Mouse (Mus musculus) kidney, adult 18-20 months (tissue): ENCODE data around the gene Mia.

Source experiments
- DNase-seq: peaks from one replicate; pipeline ENCODE4 v3.0.0; 2021

Mia gene

DNA sequence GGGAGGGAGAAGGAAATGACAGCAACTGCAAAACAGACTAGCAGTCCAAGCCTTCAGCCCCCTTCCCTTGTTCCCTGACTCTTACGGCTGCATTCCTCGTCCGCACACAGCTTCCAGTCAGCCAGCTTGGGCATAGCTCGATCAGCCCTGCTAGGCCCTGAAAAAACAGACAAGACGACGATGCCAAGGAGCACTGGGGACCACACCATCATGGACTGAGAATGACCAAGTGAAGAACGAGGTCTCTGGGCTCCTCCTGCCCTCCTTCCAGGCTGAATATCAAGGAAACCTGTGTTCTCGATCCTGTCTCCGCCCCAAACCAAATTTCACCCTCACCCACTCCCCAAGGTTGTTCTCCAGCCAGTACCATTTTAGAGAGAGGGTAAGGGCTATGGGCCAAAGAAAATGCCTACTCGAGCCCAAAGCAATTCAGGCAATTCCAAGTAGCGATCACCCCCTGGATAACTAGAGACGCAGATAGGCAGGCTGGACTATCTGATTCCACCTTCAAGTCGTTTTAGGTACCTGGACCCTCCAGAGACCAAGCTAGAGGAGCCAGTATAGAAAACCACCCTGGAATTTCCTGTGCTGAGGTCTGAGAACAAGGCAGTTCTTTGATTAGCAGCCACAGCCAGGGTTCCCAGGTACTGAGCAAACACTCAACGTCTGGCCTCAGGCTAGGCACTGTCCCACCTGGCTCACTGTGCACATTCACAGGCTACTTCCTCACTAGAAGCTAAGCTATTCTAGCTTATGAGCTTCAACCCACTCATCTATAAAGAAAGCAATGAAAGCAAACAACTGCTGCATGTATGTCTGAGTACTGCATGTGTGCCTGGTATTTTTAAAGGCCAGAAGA is at the start of gene Mia, which contains the start of gene Gm21983:
TSS of gene Mia (minus strand) at position 321 of the 859 bp plus-strand sequence.
TSS of gene Gm21983 (minus strand) at position 250 of the 859 bp plus-strand sequence.
- DNase-seq: no peak

DNA sequence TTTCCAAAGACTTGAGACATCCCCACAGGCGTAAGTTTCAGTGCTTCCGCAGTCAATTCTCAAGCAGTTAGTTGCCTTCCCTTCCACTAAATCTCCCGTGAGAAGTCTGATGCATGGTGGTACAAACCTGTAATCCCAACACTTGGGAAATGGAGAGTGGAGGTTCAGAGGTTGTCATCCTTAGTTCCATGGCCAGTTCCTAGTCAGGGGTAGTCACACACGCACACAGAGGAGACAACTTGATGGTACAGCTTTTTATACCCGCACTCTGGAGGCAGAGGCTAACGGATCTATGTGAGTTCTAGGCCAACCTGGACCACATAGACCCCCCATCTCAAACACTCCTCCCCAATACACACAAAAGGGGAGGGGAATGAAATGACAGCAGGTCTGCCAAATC is 47.9 kb upstream of the Mia start:
- no peak for DNase-seq

DNA sequence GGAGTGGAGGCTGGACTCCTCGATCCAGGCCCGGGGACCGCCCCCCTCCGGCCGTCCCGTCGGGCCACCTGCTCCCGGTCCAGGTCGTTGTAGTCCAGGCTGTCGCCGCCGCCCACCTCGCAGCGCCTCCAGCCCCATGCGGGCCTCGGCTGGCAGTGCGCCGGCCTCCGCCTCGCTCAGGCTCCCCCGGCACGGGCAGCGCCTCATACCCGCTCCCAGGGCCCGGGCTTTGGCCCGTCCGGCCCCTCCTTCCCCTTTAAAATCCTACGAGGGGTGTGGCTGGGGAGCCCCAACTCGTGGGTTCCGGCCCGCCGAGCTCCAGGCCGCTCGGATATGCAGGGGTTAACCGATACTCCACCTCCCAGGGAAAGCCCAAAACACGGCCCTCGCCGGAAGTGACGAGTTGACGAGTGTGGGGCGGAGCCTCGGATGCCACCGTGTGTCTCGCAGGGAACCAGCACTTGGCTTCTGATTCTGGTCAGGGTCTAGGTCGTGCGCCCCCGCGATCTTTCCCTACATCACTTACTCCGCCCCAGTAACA is 47.4 kb upstream of the Mia start, which contains the start of gene Itpkc:
TSS of gene Itpkc (minus strand) at position 381 of the 541 bp plus-strand sequence.
- DNase-seq: peak; percentile 92

DNA sequence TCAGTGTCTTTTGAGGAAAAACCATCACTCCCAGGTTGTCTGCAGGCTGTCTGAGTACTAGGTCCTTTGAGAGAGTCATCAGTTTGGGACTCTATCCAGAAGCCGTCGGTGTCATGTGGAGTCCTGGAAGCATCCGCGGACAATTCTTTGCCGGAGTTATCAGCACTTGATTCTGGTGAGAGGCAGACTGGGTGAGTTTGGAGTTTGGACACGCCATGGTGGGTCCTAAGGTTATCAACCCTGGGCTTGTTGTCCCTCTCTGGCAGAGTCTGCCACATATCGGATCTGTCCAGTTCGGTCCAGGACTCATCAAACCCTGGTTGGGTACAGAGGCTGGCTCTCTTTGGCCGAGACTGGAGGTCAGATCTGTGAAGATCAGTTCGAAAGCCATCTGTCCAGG is 46.7 kb upstream of the Mia start:
- no peak for DNase-seq

DNA sequence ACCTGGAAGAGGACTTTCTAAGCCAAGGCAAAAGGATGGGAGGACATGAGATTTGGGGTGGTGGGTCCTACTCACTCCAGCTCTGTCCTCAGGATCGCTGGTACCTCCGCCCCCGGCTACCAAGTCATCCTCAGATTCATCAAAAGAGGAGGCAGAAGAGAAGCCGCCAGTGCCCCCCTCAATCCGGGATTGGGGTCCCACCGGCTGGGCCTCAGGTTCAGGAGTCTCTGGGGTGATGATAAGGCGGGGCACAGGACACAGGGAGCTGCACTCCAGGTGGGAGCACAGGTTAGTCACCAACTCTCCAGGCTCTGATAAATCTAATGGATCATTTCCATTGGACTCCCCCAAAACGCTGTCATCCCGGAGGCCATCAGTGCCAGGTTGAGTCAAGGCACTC is 46.3 kb upstream of the Mia start:
- DNase-seq: no peak

DNA sequence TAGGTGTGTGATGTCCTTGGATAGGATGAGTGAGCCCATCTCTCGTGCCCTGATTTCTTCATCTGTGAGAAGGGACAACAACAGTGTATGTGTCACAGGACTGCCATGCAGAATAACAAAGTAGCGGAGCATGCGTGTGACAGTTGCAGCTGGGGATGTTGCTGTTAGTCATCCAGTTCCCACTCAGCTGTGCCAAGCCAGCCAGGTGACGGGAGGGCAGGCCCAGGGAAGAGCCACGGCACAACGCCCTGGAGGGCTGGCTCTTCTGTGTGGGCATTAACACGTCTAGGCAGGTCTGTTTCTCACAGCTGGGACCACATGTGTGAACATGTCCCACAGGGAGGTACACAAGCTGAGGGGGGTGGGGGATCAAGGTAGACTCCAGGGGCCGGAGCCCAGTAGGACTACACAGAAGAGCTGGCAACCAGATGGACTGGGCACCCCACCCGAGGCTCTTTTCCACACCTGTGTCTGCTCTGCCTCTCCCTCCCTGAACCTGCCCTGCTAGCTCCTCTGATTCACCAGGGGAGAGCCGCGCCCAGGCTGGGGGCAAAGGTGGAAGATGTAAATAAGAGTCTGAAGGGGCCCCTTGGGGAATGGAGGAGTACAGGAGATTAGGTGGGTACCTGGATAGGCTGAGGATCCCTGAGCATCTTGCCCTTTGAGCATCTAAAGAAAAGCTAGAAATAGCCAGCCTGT is 44.1 kb upstream of the Mia start:
- DNase-seq: no peak

DNA sequence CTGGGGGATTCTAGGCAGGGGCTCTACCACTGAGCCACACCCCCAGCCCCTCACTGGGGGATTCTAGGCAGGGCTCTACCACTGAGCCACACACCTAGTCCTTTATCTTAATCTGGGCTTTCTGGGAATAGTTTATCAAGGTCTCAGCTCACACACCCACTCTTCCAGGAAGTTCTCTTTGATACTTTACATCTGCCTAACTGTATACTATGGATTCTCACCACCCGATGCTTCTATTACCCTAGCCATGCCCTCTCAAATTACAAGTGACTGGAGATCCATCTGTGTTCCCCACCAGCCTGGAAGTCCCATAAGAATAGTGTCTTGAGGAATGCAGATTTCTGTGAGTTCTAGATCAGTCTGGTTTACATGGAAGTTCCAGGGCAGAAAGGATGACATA is 41.6 kb upstream of the Mia start:
- DNase-seq: no peak

DNA sequence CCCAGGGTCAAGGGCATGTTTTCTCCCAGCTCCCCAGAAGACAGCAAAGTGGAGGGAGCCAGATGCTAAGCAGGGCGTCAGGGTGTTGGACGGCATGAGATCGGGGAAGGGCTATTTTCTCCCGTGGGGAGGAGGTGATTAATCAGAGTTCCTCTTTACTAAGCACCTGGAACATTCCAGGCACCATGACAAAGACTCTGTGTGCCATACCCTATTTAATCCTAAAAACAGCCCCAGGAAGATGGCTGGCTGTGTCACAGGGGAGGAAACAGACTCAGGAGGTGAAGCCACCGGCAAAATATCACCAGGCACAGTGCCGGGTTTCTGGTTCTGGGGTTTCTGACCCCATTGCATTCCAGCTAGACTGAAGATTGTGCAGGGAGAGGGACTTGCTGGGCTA is 41.0 kb upstream of the Mia start:
- no peak for DNase-seq

DNA sequence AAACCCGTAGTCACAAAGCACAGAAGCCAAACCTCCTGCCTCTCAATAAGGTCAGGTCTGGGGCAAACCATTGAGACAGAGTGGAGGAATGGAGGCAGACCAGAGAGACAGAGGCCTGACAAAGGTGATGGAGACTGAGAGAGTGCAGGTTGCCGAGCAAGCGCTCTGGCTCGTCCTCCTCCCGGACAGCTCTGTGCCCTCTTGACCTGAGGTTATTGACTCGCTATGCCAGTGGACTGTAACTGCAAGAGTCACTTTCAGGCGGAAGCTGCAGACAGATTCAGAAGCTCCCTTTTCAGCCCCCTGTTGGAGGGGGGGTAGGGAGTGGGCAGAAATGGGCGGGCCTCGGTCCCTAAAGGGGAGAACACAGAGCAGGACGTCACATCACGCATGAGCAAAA is 39.0 kb upstream of the Mia start:
- no peak for DNase-seq

DNA sequence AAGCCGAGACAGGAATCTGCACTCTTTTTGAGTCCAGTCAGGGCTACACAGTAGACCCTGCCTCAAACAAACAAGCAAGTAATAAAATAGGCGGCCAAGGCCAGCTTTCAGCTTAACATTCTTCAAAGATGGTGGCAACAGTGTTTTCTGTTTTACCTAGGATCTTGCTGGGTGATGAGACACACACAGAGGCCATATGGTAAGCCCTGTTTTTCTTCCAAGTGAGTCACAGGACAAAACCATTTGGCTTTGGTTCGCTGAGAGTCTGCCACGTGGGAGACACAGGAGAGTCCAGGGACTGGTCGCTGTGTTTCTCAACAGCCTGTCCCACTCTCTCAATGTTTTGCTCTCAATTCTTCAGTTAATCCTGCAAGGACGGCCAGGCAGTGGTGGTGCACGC is 37.6 kb upstream of the Mia start:
- DNase-seq: no peak

DNA sequence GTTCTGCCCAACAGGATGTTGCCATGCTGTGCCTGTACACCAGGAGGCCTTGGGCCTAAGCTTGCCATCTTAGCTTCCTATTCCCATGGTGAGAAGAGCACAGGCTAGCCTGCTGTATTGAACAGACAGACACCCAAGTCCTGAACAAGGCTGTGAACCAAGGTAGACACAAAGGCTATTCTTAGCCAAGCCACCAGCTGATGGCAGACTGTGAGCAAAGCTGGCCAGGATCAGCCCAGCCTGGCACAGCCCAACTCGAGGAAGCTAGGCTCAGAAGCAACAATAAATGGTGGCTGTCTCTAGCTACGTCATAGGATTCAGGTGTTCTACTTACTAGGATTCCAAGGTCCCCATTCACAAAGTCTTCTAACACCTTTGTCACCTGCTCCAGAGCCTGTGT is 31.7 kb upstream of the Mia start:
- no peak for DNase-seq

DNA sequence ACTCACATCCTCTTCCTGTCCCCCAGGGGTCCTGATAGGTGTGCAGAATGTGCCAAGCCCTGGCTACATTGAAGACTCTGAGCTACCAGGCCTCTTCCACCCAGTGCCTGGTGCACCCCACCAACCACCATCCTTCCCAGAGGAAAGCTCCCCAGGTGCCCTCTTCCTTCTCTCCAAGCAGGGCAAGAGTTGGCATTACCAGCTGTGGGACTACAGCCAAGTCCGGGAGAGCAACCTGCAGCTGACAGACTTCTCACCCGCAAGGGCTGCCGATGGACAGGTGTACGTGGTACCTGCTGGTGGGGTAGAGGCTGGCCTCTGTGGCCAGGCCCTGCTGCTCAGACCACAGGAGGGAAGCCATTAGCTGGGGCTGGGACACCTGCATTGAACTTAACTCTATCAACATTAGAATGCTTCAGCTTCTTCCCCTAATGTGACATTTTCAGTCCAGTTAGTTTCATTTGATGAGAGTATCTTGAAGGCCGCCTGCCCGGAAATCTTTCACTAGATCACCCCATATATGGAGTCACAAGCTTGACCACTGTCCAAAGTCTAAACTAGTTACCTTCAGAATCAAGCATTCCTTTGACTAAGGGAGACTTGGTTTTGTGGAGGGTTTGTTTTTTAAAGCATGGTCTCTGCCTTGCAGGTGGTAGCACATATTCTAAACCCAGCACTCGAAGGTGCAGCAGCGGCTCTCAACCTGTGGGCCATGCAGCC is 22.9 kb upstream of the Mia start:
- peak; percentile 39 for DNase-seq

DNA sequence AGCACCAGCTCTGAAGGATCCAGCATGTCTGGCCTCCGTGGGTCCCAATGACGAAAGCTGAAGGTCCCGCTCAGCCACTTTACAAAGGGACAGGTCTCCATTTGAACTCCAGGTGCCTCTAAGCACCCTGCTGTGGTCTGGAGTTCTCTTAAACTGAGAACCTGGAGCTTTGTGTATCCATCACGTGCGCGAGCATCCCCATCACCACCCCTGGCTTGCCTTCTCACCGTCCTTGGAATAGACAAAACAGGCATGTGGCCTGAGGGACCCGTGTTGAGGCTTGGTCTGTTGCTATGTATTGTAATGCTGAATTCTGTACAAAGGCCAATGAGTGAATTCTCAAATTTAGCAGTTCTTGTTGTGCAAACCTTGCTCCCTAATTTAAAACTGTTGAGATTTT is 17.8 kb upstream of the Mia start:
- DNase-seq: no peak

DNA sequence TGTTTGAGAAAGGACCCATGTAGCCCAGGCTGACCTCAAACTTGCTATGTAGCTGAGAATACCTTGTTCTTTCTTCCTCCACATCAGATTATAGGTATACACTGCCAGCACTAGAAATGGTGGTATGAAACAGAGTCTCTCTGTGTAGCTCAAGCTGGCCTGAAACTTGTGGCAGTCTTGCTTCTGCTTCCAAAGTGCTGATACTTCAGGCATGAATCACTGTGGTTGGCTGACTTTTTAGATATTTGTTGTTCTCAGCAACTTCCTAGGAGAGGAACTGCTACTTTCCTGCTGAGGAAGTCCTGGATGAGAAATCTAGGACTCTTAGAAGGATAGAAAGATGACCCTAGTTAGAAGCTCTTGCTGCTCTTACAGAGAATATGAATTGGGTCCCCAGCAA is 17.4 kb upstream of the Mia start:
- DNase-seq: no peak

DNA sequence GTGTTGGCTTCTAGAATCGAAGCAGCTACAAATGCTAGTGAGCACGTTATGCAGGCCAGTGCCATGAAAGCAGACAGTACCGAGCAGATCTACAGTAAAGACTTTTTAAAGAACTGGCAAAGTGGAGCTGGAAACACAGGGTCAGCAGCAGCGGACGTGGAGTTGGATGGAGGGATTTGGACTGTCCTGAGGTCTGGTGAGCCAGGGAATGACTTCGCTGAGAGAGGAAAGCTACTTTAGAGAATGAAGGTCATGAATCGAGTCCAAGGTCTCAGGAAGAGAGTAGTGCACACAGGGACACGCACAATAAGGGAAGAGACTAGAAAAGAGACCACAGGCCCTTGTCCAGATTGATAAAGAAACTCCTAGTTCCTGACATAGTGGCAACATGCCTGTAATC is 16.7 kb upstream of the Mia start:
- no peak for DNase-seq

DNA sequence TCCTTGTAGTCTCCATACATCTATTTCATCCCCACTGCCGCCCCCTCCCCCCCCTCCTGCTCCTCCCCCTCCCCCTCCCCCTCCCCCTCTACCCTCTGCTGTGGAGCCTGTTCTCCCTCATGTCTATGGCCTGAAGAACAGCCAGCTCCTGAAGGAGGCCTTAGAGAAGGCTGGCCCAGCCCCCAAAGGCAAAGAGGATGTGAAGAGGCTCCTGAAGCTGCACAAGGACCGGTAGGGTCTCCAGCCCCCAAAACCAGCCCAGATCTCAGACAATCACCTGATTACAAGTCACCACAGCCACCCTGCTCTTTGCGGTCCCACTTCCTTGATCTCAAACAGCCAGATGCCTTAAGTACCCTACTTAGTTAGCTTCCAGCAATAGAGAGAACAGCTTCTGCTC is 16.2 kb upstream of the Mia start:
- DNase-seq: no peak

DNA sequence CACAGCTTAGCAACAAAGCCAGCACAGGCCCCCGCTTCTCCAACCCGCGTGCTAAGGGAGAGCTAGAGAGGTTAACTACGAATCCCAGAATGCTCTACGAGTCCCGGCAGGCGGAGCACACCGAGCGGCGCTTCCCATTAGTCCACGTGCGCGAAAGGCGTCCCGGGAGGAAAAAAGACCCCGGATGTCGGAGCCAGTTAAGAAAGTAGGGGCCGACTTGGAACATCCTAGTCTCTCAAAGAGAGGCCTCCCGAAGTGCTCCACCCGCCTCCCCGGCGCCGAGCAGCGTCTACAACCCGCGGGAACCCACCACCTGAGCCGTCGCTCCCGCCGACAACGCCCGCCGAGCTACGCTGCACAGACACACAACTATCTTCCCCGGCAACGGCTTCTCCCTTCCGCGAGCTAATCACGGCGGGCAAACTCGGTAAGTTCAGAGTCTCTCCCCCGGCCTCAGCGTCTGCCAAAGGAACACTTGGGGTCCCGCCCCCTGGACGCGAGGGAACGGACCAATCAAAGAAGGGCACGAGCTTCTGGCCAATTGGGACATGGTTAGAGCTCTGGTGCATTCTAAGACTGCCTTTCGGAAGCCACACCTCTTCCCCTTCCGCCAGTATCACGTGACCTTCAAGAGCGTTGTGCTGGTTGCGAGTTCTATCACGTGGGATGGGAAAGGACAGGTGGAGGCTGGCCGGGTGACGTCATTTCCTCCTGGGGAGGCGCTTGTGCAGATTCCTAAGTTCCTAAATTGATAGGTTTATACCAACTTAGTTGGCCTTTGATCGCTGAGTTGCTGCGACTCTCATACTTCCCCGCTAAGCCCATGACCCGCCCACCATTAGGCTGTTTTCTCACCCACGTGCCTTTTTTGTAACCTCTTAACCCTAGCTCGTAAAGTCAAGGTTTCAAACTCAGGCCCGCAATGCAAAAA is 15.0 kb upstream of the Mia start, which contains the start of the genes BC024978 and Snrpa:
TSS of gene BC024978 (plus strand) at position 101 of the 931 bp plus-strand sequence.
TSS of gene Snrpa (minus strand) at position 591 of the 931 bp plus-strand sequence.
- peak; percentile 96 for DNase-seq

DNA sequence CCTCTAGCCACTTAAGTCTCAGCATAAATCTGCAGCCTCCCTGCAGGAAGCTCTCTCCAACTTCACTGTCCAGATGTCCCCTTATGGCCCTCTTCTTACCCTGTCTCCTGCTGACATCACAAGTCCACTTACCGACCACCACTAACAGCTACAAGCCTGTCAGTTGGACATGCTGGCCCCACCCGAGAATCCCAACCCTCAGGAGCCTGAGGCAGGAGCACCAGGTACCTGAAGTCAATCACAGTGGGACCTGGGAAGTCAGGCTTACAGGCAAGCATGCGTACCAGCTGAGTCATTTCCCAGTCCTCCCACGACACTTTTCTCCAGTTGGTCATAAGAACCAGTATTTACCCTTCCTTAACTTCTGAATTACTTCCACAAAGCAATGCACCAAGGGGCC is 12.8 kb upstream of the Mia start:
- DNase-seq: no peak

DNA sequence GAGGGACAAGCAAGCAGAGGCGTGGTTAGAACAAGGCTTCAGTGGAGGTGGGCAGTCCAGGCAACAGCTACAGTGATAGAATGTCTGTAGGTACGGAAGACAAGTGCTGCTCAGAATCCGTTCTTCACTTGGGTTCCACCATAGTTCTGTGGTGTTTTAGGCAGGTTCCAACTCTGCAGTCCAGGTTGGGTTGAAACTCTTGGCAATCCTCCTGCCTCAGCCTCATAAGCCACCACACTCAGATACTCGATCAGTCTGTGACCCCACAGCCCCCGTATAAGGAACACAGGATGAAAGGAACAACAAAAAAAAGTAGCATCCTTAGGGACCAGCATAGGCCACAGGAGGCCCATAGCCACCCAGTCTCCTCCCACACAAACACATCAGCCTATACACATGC is 11.5 kb upstream of the Mia start:
- DNase-seq: no peak

DNA sequence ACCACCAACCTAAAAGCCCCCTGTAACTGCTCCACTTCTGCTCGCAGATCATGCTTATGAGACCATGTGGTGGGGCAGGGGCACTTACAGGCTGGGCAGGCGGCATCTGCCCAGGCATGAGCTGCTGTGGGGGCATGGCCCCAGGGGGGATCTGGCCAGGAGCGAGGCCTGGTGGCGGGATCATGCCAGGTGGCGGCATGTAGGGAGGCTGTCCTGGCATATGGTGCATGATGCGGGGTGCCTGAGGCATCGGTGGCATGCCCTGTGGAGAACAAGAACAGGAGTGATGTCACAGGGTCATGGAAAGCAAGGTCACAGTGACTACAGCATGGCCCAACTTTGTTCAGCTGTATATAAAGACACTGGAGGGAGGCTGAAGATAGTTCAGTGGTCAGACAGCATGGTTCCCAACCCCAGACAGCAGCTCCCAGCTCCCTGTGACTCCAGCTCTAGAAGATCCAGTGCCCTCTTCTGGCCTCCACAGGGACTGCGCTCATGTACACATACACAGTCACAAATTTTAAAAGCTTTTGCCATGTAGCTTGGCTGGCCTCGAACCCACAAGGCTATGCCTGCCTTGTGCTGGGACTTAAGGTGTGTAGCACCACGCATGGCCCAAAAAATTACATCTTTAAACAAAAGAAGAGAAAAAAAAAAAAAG is 8.4 kb upstream of the Mia start:
- DNase-seq: no peak

DNA sequence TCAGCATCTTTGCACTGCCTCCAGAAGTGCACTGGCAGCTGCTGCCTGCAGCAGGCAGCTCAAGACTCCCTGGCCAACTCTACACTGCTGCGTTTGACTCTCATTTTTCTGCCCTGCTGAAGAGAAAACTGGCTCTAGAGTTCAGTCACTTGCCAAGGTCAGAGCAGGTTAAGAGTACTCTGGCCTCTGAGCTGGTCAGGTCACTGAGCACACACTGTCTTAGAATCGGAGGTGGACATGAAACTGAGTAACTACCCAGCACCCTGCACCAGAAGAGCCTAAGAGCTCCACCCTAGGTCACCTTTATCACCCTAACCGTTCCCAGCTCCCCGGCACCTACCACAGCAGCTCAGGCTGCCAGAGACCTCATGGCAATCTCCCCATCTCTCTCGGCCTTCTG is 5.0 kb upstream of the Mia start:
- no peak for DNase-seq
